Mouse (Mus musculus): ENCODE results near the gene Pigc. TPM values are rescaled to one million over a fixed set of nuclear protein-coding genes. Genes with fewer than 3 reads are reported as not detected.

The Pigc gene
- polyA plus RNA-seq, 1 experiment: 12.9 TPM

GRCm38 (mm10) chr1:161999338-161999737 lies 30.4 kb downstream of the Pigc start:
- WGBS: 21% methylated on average over 5 of the region's 5 CpGs
- no peak for TF ChIP-seq CTCF (IDR thresholded peaks at IDR 0.05; ENCODE audit: control insufficient read depth, insufficient read depth, low read length)
- TF ChIP-seq POLR2A (IDR thresholded peaks at IDR 0.05; ENCODE audit: borderline replicate concordance, control insufficient read depth, low read depth, low read length): no peak
- peak overlapping the region; percentile 36; the same call in 1 of the 2 replicates for H3K27ac ChIP-seq (ENCODE audit: control insufficient read depth, insufficient read depth, low read depth, low read length, poor library complexity)
- no peak overlapping the region for H3K4me3 ChIP-seq (replicated peaks; ENCODE audit: control insufficient read depth, low read depth, low read length)
- no peaks in the 10 kb centered on the region; the same call in 1 of the 2 replicates for H3K4me1 ChIP-seq (ENCODE audit: control insufficient read depth, insufficient read depth, low read length)

DNA sequence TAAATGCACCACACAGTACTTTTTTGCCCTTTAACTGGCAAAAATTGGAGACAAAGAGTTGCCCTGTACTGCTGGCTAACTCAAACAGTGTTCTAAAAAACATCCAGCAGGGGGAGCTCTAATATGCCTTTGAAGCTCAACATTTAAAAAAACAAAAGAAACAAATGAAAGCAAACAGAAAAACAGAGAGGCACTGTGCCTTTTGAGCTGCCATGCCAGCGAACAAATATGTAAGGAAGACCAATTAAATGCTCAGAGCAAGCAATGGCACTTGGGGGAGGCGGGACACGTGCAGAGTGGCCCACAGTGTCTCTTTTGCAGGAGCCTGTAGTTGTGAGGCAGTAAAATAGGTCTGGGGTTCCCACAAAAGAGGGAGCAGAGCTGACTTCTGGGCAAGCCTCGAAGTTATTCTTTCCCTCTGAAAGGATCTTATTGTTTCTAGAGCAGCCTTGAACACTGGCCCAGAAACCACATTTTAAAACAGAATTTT lies 30.9 kb downstream of the Pigc start:
- 13% methylated on average over 4 of the region's 4 CpGs for WGBS
- H3K27ac ChIP-seq (ENCODE audit: control insufficient read depth, insufficient read depth, low read depth, low read length, poor library complexity): no peak overlapping the region
- H3K4me1 ChIP-seq (ENCODE audit: control insufficient read depth, insufficient read depth, low read length): no peaks in the 10 kb centered on the region; the same call in 1 of the 2 replicates
- H3K4me3 ChIP-seq (replicated peaks; ENCODE audit: control insufficient read depth, low read depth, low read length): no peak overlapping the region
- peak; percentile 10; the same call in 1 of the 2 replicates for TF ChIP-seq CTCF (IDR thresholded peaks at IDR 0.05; ENCODE audit: control insufficient read depth, insufficient read depth, low read length)
- TF ChIP-seq POLR2A (IDR thresholded peaks at IDR 0.05; ENCODE audit: borderline replicate concordance, control insufficient read depth, low read depth, low read length): no peak

GRCm38 (mm10) chr1:162001328-162001727 lies 32.3 kb downstream of the Pigc start:
- H3K27ac ChIP-seq (ENCODE audit: control insufficient read depth, insufficient read depth, low read depth, low read length, poor library complexity): no peak overlapping the region
- no peak for TF ChIP-seq POLR2A (IDR thresholded peaks at IDR 0.05; ENCODE audit: borderline replicate concordance, control insufficient read depth, low read depth, low read length)
- no peak for TF ChIP-seq CTCF (IDR thresholded peaks at IDR 0.05; ENCODE audit: control insufficient read depth, insufficient read depth, low read length)
- WGBS: 73% methylated on average over 8 of the region's 8 CpGs
- peaks cover 2% of the 10 kb centered on the region for H3K4me1 ChIP-seq (ENCODE audit: control insufficient read depth, insufficient read depth, low read length)
- H3K4me3 ChIP-seq (replicated peaks; ENCODE audit: control insufficient read depth, low read depth, low read length): no peak overlapping the region

- H3K4me1 ChIP-seq (ENCODE audit: control insufficient read depth, insufficient read depth, low read length): peaks cover 2% of the 10 kb centered on the region
- WGBS: 61% methylated on average over 14 of the region's 14 CpGs
- no peak for TF ChIP-seq POLR2A (IDR thresholded peaks at IDR 0.05; ENCODE audit: borderline replicate concordance, control insufficient read depth, low read depth, low read length)
- no peak for TF ChIP-seq CTCF (IDR thresholded peaks at IDR 0.05; ENCODE audit: control insufficient read depth, insufficient read depth, low read length)
- no peak overlapping the region for H3K27ac ChIP-seq (ENCODE audit: control insufficient read depth, insufficient read depth, low read depth, low read length, poor library complexity)
- no peak overlapping the region for H3K4me3 ChIP-seq (replicated peaks; ENCODE audit: control insufficient read depth, low read depth, low read length)
These were observed 34.9 kb downstream of the Pigc start for GRCm38 (mm10) chr1:162003729-162004517.

- Histone ChIP-seq H3K4me1 (ENCODE audit: control insufficient read depth, insufficient read depth, low read length) (peaks cover 2% of the 10 kb centered on the region), H3K27ac (ENCODE audit: control insufficient read depth, insufficient read depth, low read depth, low read length, poor library complexity) (no peak overlapping the region)
- 26% methylated on average over 7 of the region's 7 CpGs for WGBS
These were observed 35.5 kb downstream of the Pigc start for GRCm38 (mm10) chr1:162004518-162004780.

DNA sequence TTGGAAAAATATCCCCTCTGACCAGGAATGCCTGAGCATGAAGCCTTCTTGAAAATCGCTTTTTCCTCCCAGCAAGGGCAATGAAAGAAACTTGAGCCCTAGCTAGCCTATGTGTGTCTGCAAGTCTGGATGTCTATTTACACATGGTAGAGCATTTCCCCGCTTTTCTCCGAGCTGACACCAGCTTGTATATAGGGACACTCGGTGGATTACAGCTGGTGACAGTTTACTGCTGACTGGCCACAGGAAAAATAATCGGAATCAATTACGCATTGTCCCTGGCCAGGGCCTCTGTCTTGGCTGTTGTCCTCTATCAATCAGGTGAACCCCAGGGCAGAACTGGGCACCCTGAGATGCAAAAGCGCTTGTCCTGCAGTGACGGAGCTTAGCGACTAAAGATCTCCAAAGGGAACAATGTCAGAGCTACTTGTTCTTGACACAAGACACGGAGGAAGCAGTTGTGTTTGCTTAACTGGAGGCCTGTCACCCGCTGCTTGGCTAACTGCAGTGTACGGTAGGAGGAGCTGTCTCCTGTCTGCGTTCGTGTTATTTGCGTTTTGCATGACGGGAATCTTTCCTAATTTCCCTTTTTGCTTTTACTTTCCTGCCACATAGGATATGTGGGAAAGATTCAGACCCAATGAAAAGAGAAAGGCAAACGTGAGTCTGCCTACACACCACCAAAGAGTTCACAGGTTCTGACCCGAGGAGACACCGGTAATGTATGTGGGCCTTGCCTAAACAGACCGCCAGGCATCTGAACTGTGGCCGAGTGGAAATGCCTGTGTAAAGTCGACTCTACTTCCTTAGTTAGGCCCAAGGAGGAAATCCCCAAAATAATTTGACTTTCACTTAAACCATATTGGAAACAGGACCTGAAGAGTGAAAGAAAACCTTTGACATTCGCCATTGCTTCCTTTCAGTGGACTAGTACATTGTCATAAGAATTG lies 36.1 kb downstream of the Pigc start:
- H3K27ac ChIP-seq (ENCODE audit: control insufficient read depth, insufficient read depth, low read depth, low read length, poor library complexity): peak overlapping the region; percentile 50
- peaks cover 2% of the 10 kb centered on the region for H3K4me1 ChIP-seq (ENCODE audit: control insufficient read depth, insufficient read depth, low read length)
- 22% methylated on average over 23 of the region's 23 CpGs for WGBS
- H3K4me3 ChIP-seq (replicated peaks; ENCODE audit: control insufficient read depth, low read depth, low read length): peak overlapping the region; percentile 56
- TF ChIP-seq CTCF (IDR thresholded peaks at IDR 0.05; ENCODE audit: control insufficient read depth, insufficient read depth, low read length) (peak; percentile 40), POLR2A (IDR thresholded peaks at IDR 0.05; ENCODE audit: borderline replicate concordance, control insufficient read depth, low read depth, low read length) (no peak)

More at GRCm38 (mm10) chr1:162004518-162004780, 35.5 kb downstream of the Pigc start:
- H3K4me3 ChIP-seq (replicated peaks; ENCODE audit: control insufficient read depth, low read depth, low read length): no peak overlapping the region
- TF ChIP-seq POLR2A (IDR thresholded peaks at IDR 0.05; ENCODE audit: borderline replicate concordance, control insufficient read depth, low read depth, low read length) (no peak), CTCF (IDR thresholded peaks at IDR 0.05; ENCODE audit: control insufficient read depth, insufficient read depth, low read length) (no peak)

GRCm38 (mm10) chr1:162006109-162006508 lies 37.1 kb downstream of the Pigc start:
- no peak for TF ChIP-seq CTCF (IDR thresholded peaks at IDR 0.05; ENCODE audit: control insufficient read depth, insufficient read depth, low read length)
- TF ChIP-seq POLR2A (IDR thresholded peaks at IDR 0.05; ENCODE audit: borderline replicate concordance, control insufficient read depth, low read depth, low read length): no peak
- Histone ChIP-seq H3K4me1 (ENCODE audit: control insufficient read depth, insufficient read depth, low read length) (peaks cover 2% of the 10 kb centered on the region), H3K4me3 (replicated peaks; ENCODE audit: control insufficient read depth, low read depth, low read length) (peak overlapping the region; percentile 6), H3K27ac (ENCODE audit: control insufficient read depth, insufficient read depth, low read depth, low read length, poor library complexity) (no peak overlapping the region)
- WGBS: 38% methylated on average over 9 of the region's 9 CpGs

DNA sequence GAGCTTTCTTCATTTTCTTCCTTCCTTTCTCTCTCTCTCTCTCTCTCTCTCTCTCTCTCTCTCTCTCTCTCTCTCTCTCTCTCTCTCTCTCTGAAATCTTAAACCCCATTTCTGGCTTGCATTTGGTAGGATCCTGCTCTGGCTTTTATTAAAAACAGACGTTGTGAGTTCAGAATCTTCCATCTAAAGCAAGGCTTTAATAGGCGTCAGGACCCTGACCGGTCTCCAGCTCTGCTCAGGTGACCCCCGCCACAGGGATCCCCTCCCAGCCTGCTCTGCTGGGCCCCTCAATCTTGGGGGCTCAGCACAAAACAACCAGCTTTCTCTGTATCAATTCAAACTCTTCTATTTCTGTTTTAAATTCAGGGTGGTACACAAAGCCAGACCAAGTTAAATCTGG lies 39.2 kb downstream of the Pigc start:
- TF ChIP-seq POLR2A (IDR thresholded peaks at IDR 0.05; ENCODE audit: borderline replicate concordance, control insufficient read depth, low read depth, low read length) (no peak), CTCF (IDR thresholded peaks at IDR 0.05; ENCODE audit: control insufficient read depth, insufficient read depth, low read length) (no peak)
- WGBS: 72% methylated on average over 4 of the region's 4 CpGs
- peaks cover 2% of the 10 kb centered on the region for H3K4me1 ChIP-seq (ENCODE audit: control insufficient read depth, insufficient read depth, low read length)
- H3K4me3 ChIP-seq (replicated peaks; ENCODE audit: control insufficient read depth, low read depth, low read length): no peak overlapping the region
- no peak overlapping the region for H3K27ac ChIP-seq (ENCODE audit: control insufficient read depth, insufficient read depth, low read depth, low read length, poor library complexity)

Data from bone marrow, adult 2 months (tissue).